Mouse (Mus musculus) retina, postnatal 7 days (tissue): ENCODE results near the gene Tax1bp1.

ENCODE experiments used
- DNase-seq: peaks from one replicate; pipeline ENCODE4 v3.0.0-alpha.2; 2012; ENCODE audit warnings: low read depth, low spot score

The Tax1bp1 gene

GRCm38 (mm10) chr6:52705280-52705679, 8.2 kb upstream of the Tax1bp1 start:
- no peak for DNase-seq

DNA sequence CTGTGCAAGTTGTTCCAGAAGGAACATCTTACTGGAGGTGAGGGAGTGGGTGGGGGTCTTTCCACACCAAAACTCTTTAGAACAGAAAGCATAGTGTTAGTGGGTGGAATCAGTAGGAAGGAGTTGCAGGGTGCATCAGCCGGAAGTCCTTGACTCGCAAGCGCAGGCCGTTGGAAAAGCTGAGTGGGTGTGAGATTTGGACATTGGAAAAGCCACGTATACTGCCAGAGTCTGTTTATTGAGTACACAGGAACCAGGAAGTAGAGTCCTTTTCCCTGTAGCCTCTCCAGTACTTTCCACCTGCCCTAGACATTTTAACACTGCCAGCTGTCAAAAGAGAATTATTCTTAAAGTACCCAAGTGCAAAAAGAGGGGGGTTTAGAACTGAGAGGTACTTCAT, 5.7 kb upstream of the Tax1bp1 start:
- no peak for DNase-seq

- DNase-seq = no peak
Observed at GRCm38 (mm10) chr6:52712563-52712962, 966 bp upstream of the Tax1bp1 start.

DNA sequence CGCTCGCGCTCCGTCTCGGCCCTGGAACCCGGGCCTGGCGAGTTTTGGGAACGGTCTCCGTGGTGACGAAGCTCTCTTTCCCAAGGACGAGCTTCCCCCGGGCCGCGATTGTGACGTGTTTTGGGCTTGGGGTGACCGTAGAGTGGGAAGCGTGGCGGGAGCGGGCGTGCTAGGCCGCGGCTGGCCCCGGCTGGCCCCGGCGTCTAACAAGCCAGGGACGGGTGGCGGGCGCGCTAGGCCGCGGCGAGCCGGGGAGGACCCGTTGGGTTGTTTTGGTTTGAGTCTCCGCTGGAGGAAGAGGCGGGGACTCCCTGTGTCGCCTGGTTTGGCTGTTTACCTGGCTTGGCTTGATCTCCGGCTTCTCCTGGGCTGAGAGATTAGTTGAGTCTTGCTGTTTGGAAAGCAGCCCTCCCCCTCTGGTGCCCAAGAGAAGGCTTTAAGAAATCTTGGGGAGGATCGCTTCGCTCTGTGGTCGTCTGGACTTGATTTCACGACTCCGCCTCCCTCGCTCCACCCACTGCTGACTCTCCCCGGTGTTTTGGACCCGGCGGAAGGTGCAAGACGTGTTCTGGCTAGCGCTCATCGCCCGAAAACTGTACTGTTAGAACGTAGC, 474 bp downstream of the Tax1bp1 start:
- DNase-seq = peak; percentile 33

DNA sequence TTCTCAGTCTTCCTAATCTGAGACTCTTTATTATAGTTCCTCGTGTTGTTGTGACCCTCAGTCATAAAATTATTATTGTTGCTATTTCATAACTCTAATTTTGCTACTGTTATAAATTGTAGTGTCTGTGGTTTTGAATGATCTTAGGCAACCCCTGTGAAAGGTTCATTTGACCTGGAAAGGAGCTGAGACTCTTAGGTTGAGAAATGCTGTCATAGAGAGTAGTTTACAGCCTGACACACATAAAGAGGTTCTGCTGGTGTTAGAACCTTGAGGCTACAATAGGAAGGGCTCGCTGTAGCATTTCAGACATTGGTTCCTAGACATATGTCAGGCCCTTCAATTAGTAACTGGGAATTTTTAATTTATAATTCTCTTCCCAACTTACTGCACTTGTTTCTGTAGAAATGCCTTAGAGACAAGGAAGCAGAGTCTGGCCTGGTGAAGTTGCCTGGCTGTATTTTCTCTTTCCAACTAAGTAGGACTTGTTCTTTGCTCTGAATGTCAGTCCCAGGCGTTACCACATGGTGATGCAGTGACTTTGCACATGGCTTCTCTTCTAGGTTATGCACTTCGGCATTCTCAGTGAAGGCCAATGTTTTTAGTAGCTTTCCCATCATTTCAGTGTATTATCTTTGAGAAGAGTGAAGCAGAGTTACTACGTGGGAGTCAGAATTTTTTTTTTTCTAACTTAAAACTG, 4.1 kb downstream of the Tax1bp1 start:
- DNase-seq = no peak

GRCm38 (mm10) chr6:52724805-52725439, 11.4 kb downstream of the Tax1bp1 start:
- peak; percentile 31 for DNase-seq

DNA sequence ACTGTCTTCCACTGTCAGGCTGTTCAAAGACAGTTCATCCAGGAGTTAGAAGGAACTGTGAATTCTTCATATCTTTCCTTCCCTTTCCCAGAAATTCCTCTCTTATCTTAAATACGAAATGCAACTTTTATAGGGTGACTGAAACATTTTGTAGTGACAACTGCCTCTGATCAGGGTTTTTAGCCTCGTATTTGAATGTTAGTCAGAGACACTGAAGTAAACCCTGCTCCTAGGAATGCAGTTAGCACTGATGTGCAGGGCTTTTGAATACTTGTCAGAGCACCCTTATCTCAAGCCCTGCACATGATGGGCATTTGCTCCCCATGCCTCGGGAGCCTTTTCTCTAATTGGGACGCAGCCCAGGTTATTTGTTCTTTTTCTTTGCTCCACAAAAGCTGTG, 16.8 kb downstream of the Tax1bp1 start:
- no peak for DNase-seq

DNA sequence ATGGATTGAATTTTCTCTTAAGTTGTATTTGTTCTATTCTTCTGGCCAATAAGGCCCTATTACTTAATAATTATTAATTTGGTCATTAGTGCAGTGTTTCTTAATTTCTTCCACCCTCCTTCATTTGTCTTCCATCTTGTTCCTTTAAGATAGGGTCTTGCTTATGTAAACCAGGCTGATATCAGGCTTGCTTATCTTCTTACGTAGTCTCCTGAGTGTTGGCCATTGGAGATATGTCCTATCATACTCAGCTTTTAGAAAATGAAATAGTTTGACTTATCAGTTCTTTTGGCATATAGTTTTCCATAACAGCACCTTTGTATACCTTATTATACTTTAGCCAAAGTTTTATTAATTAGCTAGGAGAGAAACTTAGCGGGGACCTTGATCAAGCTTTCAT, 21.1 kb downstream of the Tax1bp1 start:
- DNase-seq = no peak

- no peak for DNase-seq
Observed at GRCm38 (mm10) chr6:52752832-52753231, 39.3 kb downstream of the Tax1bp1 start.

DNA sequence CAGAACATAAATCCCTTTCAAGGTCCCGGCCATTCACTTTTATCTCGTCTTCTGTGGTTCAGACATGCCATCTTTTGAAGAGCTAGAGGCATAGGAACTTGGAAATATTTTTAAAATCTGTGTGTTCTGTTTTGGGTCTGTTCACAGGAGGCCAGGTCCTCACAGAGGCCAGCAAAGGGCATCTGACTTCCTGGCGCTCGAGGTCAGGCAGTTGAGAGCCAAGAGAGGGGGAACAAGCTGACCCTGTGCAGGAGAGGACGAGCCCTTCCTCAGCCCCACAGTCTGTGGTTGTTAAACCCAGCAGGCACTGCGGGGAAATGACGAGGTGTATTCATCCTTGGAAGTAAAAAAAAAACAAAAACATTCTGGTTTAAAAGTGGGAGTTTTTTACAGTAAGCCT, 51.7 kb downstream of the Tax1bp1 start:
- DNase-seq = no peak

GRCm38 (mm10) chr6:52770789-52771188, 57.3 kb downstream of the Tax1bp1 start:
- no peak for DNase-seq

- DNase-seq = no peak
Observed at GRCm38 (mm10) chr6:52773132-52773531, 59.6 kb downstream of the Tax1bp1 start.

GRCm38 (mm10) chr6:52775350-52775749, 61.8 kb downstream of the Tax1bp1 start:
- DNase-seq = no peak

- no peak for DNase-seq
Observed at GRCm38 (mm10) chr6:52775956-52776355, 62.4 kb downstream of the Tax1bp1 start.

GRCm38 (mm10) chr6:52777034-52777433, 63.5 kb downstream of the Tax1bp1 start:
- no peak for DNase-seq

- no peak for DNase-seq
Observed at GRCm38 (mm10) chr6:52778523-52778922, 65.0 kb downstream of the Tax1bp1 start.

GRCm38 (mm10) chr6:52779546-52779945, 66.0 kb downstream of the Tax1bp1 start:
- no peak for DNase-seq

DNA sequence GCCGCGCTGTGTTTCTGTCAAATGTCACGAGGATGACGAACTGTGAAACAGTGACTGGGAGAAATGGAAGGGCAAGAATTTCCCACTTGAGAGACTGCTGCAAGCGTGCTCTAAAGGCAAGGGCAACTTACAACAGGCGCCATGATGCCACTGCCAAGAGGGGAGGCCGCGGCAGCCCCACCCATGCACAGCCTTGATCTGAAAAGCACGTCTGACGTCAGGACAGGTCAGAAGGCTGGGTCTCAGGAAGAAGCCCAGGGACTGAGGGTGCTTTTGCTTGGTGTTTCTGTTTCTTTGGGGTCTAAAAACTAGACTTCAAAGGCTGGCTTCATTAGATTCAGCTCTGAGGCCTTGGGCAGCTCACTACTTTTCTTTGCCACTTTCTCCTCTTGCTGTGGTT, 76.8 kb downstream of the Tax1bp1 start:
- no peak for DNase-seq

DNA sequence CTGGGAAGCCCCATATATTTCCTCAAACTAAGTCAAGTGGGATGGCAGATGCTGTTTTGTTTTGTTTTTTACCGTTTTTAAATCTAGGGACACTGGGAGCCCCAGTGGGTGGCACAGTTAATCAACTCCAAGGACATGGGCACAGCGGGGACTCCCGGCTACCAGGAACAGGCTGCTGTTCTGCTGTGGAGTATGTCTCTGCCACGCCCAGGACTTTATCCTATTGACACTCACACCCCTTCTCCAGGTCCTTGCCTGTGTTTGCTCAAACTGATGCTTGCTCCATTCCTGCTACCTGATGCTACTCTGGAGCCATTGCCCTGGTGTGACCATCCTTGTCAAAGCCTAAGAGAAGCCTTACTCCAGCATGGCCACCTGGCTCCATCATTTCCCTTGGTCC, 77.3 kb downstream of the Tax1bp1 start:
- DNase-seq = no peak

DNA sequence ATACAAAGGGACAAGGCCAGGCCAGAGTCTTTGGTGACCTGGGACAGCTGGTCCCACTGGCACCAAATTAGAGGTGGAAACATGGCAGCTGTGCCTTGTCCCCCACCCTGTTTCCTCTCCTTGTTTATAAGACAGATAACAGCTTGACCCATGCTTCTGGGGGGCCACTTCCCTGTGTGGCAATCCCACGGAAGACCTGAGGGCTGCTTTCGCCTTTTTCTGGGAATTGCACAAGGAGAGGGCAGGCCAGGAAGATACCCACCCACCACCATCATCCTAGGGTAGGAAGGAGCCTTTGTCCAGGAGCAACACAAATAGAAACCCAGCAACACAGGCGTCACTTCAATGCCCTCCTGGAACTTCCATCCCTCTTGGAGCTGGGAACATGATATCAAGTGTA, 78.9 kb downstream of the Tax1bp1 start:
- no peak for DNase-seq

GRCm38 (mm10) chr6:52795029-52795841, 81.7 kb downstream of the Tax1bp1 start:
- DNase-seq = no peak

GRCm38 (mm10) chr6:52796035-52796598, 82.6 kb downstream of the Tax1bp1 start:
- no peak for DNase-seq
